Mouse (Mus musculus) liver, embryonic 14.5 days (tissue): Measurements from ENCODE around the gene Olfr311. TPM values are rescaled to one million over a fixed set of nuclear protein-coding genes. Genes with fewer than 3 reads are reported as not detected.

Experiments
- ATAC-seq: fragments of 200-750 bp; cut with Nextera tagmentation; 2 replicates; pipeline ENCODE4 v1.8.0; 2017; ENCODE audit warnings: moderate number of reproducible peaks, mild to moderate bottlenecking, moderate library complexity; ENCODE audit not compliant: insufficient read depth
- DNase-seq, 3 experiments: peaks; one replicate each; pipeline ENCODE4 v3.0.0-alpha.2; 2012 to 2013; ENCODE audit warnings: low read depth in 3 of 3, low spot score in 3 of 3
- H3K27ac ChIP-seq: fragments of 300-500 bp; sonication (generic); 2 replicates; pipeline ENCODE4 v1.5.1; 2014; ENCODE audit warnings: moderate library complexity, mild to moderate bottlenecking, control low read depth, inconsistent platforms
- H3K27me3 ChIP-seq: fragments of 300-500 bp; sonication (generic); 2 replicates; pipeline ENCODE4 v1.6.1; 2014; ENCODE audit warnings: mild to moderate bottlenecking, low read length, moderate library complexity; ENCODE audit not compliant: control insufficient read depth, insufficient read depth
- H3K36me3 ChIP-seq: fragments of 300-500 bp; sonication (generic); replicated peaks from 2 replicates; pipeline ENCODE4 v1.6.1; 2014; ENCODE audit warnings: low read depth; ENCODE audit not compliant: control insufficient read depth, insufficient read depth
- H3K4me1 ChIP-seq, 2 experiments: fragments of 200-500 bp in 1 of 2; fragments of 300-500 bp in 1 of 2; sonication (generic) in 1 of 2; replicated peaks; 2 replicates each; pipeline ENCODE4 v1.6.1; 2012 to 2014; ENCODE audit warnings: antibody characterized with exemption in 1 of 2, inconsistent platforms in 1 of 2, low read length in 1 of 2; ENCODE audit not compliant: control insufficient read depth in 2 of 2, insufficient read depth in 2 of 2
- H3K4me2 ChIP-seq: fragments of 300-500 bp; sonication (generic); 2 replicates; pipeline ENCODE4 v1.6.1; 2014; ENCODE audit warnings: low read depth, mild to moderate bottlenecking, control low read depth, moderate library complexity
- H3K4me3 ChIP-seq, 2 experiments: fragments of 200-500 bp in 1 of 2; fragments of 300-500 bp in 1 of 2; sonication (generic) in 1 of 2; 2 replicates each; pipeline ENCODE4 v1.5.1; 2012 to 2014; ENCODE audit warnings: low read depth in 2 of 2, low read length in 2 of 2, mild to moderate bottlenecking in 2 of 2, control low read depth in 1 of 2, inconsistent platforms in 1 of 2, moderate library complexity in 1 of 2; ENCODE audit not compliant: insufficient read depth in 1 of 2
- H3K9ac ChIP-seq: fragments of 300-500 bp; sonication (generic); replicated peaks from 2 replicates; pipeline ENCODE4 v1.6.1; 2014; ENCODE audit warnings: mild to moderate bottlenecking, control low read depth, moderate library complexity
- H3K9me3 ChIP-seq: fragments of 300-500 bp; sonication (generic); 2 replicates; pipeline ENCODE4 v1.6.1; 2016; ENCODE audit warnings: low read length, mixed read lengths; ENCODE audit not compliant: control insufficient read depth
- CTCF ChIP-seq: IDR thresholded peaks from 2 replicates; pipeline ENCODE4 v1.5.1; 2016; ENCODE audit warnings: antibody characterized with exemption, low read depth, control low read depth
- EP300 ChIP-seq: IDR thresholded peaks from 2 replicates; pipeline ENCODE4 v1.6.1; 2016; ENCODE audit warnings: antibody characterized with exemption, low read depth
- WGBS: fragments of 180-500 bp; shearing (Covaris S2); extraction: QIAGEN DNeasy Blood & Tissue Kit; methylation state at CpG from one replicate; pipeline ENCODE4 v1.1.7; 2014; ENCODE audit not compliant: insufficient replicate concordance; 5-methylcytosine and 5-hydroxymethylcytosine counted together
- polyA plus RNA-seq, 2 experiments: library from polyadenylated mRNA; depleted of rRNA in 1 of 2; stranded (reverse) in 1 of 2; unstranded in 1 of 2; fragments of >200 nt; fragmentation: Nextera tagmentation in 1 of 2; extraction: Ambion mirVana in 1 of 2; gene quantifications; 2 replicates each; pipeline versions ENCODE4 v1.2.1 to v1.2.3; 2012 to 2014

Gene Olfr311
- polyA plus RNA-seq, 2 experiments, result not detected

DNA sequence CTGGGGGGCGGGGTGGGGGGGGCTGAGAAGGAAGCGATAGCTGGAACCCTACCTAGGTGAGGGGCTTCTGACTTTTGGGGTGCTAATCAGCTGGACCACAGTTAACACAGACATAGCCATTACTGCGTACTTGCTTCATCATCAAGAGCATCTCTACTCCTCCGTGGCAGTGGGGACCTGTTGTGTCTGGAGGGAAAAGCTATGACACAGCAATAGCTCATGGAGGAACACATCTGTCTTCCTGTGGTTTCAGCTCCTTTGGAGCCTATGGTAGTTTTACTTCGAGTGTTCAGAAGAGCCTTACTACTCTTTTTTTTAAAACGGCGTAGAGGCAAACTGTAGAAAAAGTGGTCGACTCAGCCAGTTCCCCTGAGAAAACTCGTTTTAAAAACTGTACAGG lies 8.6 kb downstream of the Olfr311 start:
- peak overlapping the region; percentile 76 for H3K9ac ChIP-seq
- TF ChIP-seq CTCF, result no peak
- no peak for TF ChIP-seq EP300
- no peaks in the 10 kb centered on the region for H3K36me3 ChIP-seq
- H3K4me1 ChIP-seq, result peaks cover 5 to 8% of the 10 kb centered on the region in 2 experiments
- H3K9me3 ChIP-seq, result no peaks in the 10 kb centered on the region
- no peaks in the 10 kb centered on the region for H3K27me3 ChIP-seq
- peak overlapping the region; percentile 73 for H3K4me2 ChIP-seq
- ATAC-seq (0 out of 2 replicates have a peak, but pooled peaks have one; percentile 4), DNase-seq (no peak)
- no peak overlapping the region for H3K27ac ChIP-seq
- 20% methylated on average over 9 of the region's 9 CpGs for whole genome bisulfite sequencing
- H3K4me3 ChIP-seq, result peak overlapping the region; percentile 60 to 78

DNA sequence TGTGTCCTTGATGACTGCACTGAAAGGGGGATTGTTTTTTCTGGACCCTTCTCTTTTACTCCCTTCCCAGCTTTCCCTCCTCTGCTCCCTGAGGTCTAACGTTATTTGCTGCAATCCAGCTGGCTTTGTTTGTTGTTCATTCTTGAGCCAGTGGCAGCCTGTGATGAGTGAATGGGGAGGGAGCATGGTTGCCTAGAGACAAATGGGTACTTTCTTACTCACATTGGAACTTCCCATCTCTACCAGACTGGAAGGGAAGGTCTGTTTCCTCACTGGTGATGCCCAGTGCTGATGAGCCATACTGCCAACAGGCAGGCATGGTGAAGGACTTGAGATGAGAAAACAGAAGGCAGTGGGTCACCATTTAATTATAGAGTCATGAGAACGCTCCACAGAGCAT lies 10.7 kb downstream of the Olfr311 start:
- no peak for DNase-seq
- Histone ChIP-seq H3K4me3 (no peak overlapping the region), H3K27me3 (no peaks in the 10 kb centered on the region), H3K27ac (no peak overlapping the region), H3K9me3 (no peaks in the 10 kb centered on the region), H3K36me3 (no peaks in the 10 kb centered on the region), H3K4me2 (no peak overlapping the region), H3K4me1 (peaks cover 5 to 8% of the 10 kb centered on the region in 2 experiments), H3K9ac (no peak overlapping the region)
- ATAC-seq, result no peak
- WGBS, result 66% methylated on average over 2 of the region's 2 CpGs
- no peak for TF ChIP-seq EP300
- TF ChIP-seq CTCF, result no peak

DNA sequence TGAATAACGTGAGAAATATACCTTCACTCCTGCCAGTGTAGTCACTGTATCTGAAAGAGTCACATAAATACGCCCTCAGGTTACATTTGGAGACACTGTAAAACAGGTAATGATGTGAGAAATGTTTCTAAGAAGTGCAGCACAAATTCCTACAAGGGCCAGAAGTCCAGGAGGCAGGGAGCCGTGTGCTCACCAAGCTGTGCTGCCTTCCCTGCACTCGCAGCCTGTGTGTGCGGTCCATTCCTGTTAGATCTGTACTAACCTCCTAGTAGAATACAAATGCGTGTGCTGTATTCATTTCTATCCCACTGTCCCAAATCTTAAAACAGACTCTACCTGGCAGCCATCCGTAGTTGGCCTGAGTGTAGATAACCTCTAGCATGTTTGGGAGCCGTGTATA lies 21.7 kb downstream of the Olfr311 start:
- peaks cover 24% of the 10 kb centered on the region for H3K36me3 ChIP-seq
- H3K9ac ChIP-seq, result no peak overlapping the region
- no peak for ATAC-seq
- 84% methylated on average over 8 of the region's 8 CpGs for WGBS
- H3K4me2 ChIP-seq, result no peak overlapping the region
- DNase-seq, result no peak
- H3K9me3 ChIP-seq, result peaks cover 6% of the 10 kb centered on the region; the same call in 1 of the 2 replicates
- TF ChIP-seq CTCF (no peak), EP300 (no peak)
- H3K4me1 ChIP-seq, result no peaks in the 10 kb centered on the region
- no peak overlapping the region for H3K4me3 ChIP-seq
- no peak overlapping the region for H3K27ac ChIP-seq
- H3K27me3 ChIP-seq, result no peaks in the 10 kb centered on the region

DNA sequence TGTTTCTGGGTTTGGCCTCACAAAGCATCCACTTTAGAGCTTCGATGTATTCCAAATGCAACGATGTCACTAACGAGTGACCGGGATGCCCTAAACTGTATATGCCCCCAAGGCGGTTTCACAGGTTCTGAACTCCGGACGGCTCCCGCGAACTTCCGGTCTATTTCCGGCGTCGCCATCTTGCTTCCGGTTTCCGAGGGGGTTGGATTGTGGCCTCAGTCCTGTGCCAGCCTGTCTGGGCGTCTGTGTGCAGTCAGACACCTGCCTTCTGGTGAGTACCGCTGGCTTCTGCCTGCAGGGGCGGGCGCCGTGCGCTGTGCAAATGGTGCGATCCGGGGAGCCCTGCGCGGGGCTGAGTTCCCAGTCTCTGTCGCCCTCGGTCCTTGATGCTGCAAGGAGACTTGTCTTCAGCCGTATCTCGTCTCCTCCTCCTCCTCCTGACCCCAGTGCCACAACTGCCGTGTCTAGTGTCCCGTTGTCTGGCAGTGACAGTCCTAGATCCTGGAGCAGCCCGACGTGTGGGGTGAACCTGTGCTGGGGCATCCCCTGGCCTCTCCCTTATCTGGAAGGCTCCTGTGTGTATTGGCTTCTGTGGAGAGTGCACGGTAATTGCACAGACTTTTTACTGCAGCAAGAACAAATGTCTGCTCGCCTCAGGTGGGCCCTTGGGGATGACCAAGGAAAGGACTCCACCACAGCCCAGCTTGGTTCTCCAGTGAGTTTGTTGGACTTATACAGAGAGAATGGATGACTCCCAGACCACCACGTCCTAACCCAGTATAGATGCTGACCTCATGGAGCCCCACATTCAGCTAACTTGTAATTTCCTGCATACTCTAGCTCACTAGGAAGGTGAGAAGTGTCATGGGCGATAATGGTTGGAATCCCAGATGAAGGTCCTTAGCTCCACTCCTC lies 28.2 kb downstream of the Olfr311 start, which contains the start of gene 2810021J22Rik:
Gene 2810021J22Rik, plus strand, starts transcription at position 178 of the 915 bp plus-strand sequence.
- Histone ChIP-seq H3K9ac (peak within 1 kb of the TSS; percentile 83), H3K27me3 (no peaks in the 10 kb centered on the region), H3K36me3 (no peaks in the 10 kb centered on the region), H3K4me2 (peak within 1 kb of the TSS; percentile 70), H3K4me3 (peak within 1 kb of the TSS; percentile 80 to 95), H3K4me1 (peaks cover 6 to 8% of the 10 kb centered on the region in 2 experiments; a peak in 2 of 4 replicates), H3K9me3 (no peaks in the 10 kb centered on the region), H3K27ac (peak within 1 kb of the TSS; percentile 72)
- no peak for TF ChIP-seq EP300
- peak; percentile 61 for TF ChIP-seq CTCF
- ATAC-seq (peak; percentile 88), DNase-seq (peak; percentile 69 to 76 (median 73))
- 2% methylated on average over 37 of the region's 37 CpGs for WGBS

DNA sequence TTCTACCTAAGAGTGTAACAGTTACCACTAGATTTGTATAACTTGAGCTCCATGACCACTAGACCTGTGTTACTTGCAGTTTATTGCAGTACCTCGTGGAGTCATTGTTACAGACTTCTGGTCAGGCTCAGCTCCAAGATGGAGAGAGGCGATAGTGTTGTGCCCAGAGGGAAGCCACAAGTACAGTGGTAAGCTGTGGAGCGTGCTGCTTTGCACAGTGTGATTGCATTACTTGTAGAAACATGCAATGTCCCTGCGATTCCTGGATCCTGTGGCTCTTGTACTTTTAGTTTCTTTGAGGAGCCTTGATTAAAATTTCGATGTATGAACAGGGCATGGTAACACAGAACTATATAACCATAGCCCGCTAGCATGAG lies 28.9 kb downstream of the Olfr311 start:
- H3K36me3 ChIP-seq, result no peaks in the 10 kb centered on the region
- H3K27ac ChIP-seq, result no peak overlapping the region
- H3K4me2 ChIP-seq, result peak overlapping the region; percentile 70
- peak overlapping the region; percentile 80 to 95 for H3K4me3 ChIP-seq
- ATAC-seq (no peak), DNase-seq (no peak)
- H3K9ac ChIP-seq, result peak overlapping the region; percentile 83
- H3K4me1 ChIP-seq, result peaks cover 6 to 8% of the 10 kb centered on the region in 2 experiments; a peak in 2 of 4 replicates
- no peaks in the 10 kb centered on the region for H3K27me3 ChIP-seq
- H3K9me3 ChIP-seq, result no peaks in the 10 kb centered on the region
- WGBS, result 66% methylated on average over 6 of the region's 6 CpGs
- TF ChIP-seq CTCF, result no peak
- TF ChIP-seq EP300, result no peak
